Mouse (Mus musculus) embryonic facial prominence, embryonic 13.5 days (tissue): ENCODE results near the gene Cdhr4. TPM values are rescaled to one million over a fixed set of nuclear protein-coding genes. Genes with fewer than 3 reads are reported as not detected.

Experiments
- ATAC-seq: fragments of 200-750 bp; cut with Nextera tagmentation; 2 replicates; pipeline ENCODE4 v1.8.0; 2017; ENCODE audit warnings: low read depth; ENCODE audit not compliant: insufficient number of reproducible peaks, insufficient read depth, low FRiP score, low TSS enrichment
- H3K27ac ChIP-seq: fragments of 300-500 bp; sonication (generic); 2 replicates; pipeline ENCODE4 v1.5.1; 2015; ENCODE audit warnings: moderate library complexity, mild to moderate bottlenecking, inconsistent platforms
- H3K27me3 ChIP-seq: fragments of 300-500 bp; sonication (generic); 2 replicates; pipeline ENCODE4 v1.6.1; 2015; ENCODE audit warnings: mild to moderate bottlenecking, inconsistent platforms
- H3K36me3 ChIP-seq: fragments of 300-500 bp; sonication (generic); 2 replicates; pipeline ENCODE4 v1.6.1; 2015; ENCODE audit warnings: mild to moderate bottlenecking, inconsistent platforms
- H3K4me1 ChIP-seq: fragments of 300-500 bp; sonication (generic); 2 replicates; pipeline ENCODE4 v1.6.1; 2015; ENCODE audit warnings: inconsistent platforms
- H3K4me2 ChIP-seq: fragments of 300-500 bp; sonication (generic); 2 replicates; pipeline ENCODE4 v1.6.1; 2015; ENCODE audit warnings: moderate library complexity, mild to moderate bottlenecking, inconsistent platforms
- H3K4me3 ChIP-seq: fragments of 300-500 bp; sonication (generic); 2 replicates; pipeline ENCODE4 v1.5.1; 2015; ENCODE audit warnings: mild to moderate bottlenecking, inconsistent platforms
- H3K9ac ChIP-seq: fragments of 300-500 bp; sonication (generic); 2 replicates; pipeline ENCODE4 v1.6.1; 2015; ENCODE audit warnings: mild to moderate bottlenecking, inconsistent platforms
- H3K9me3 ChIP-seq: fragments of 300-500 bp; sonication (generic); 2 replicates; pipeline ENCODE4 v1.6.1; 2016; ENCODE audit warnings: inconsistent platforms
- WGBS: fragments of 180-500 bp; shearing (Covaris S2); methylation state at CpG from one replicate; pipeline ENCODE4 v1.1.7; 2015; ENCODE audit warnings: mixed read lengths; 5-methylcytosine and 5-hydroxymethylcytosine counted together
- polyA plus RNA-seq: library from polyadenylated mRNA; unstranded; fragments of >200 nt; fragmentation: Nextera tagmentation; extraction: Ambion mirVana; gene quantifications from 2 replicates; pipeline ENCODE4 v1.2.1, GENCODE M21; 2015

Cdhr4 gene
- 13.0 and 14.5 TPM in 2 replicates for polyA plus RNA-seq

GRCm38 (mm10) chr9:107992197-107992596 is at the start of gene Cdhr4:
Gene Cdhr4 (plus strand): TSS chr9:107992497.
- Histone ChIP-seq H3K27ac (peak within 1 kb of the TSS; percentile 13; the same call in 1 of the 2 replicates), H3K9ac (0 out of 2 replicates have a peak within 1 kb of the TSS, but pooled peaks have one; percentile 36)
- ATAC-seq = no peak

GRCm38 (mm10) chr9:107947241-107948194 is 44.8 kb upstream of the Cdhr4 start:
- 87% methylated on average over 31 of the region's 31 CpGs for WGBS
- no peaks in the 10 kb centered on the region for H3K27me3 ChIP-seq
- H3K9me3 ChIP-seq = no peaks in the 10 kb centered on the region
- no peak overlapping the region; the same call in 1 of the 2 replicates for H3K9ac ChIP-seq
- no peak overlapping the region for H3K4me2 ChIP-seq
- no peak overlapping the region for H3K4me3 ChIP-seq
- no peak overlapping the region for H3K27ac ChIP-seq
- no peak for ATAC-seq
- H3K4me1 ChIP-seq = peaks cover 15% of the 10 kb centered on the region
- no peaks in the 10 kb centered on the region for H3K36me3 ChIP-seq

More at GRCm38 (mm10) chr9:107992197-107992596, at the start of gene Cdhr4:
- 31% methylated on average over 2 of the region's 2 CpGs for WGBS
- Histone ChIP-seq H3K4me3 (no peak within 1 kb of the TSS), H3K27me3 (no peaks in the 10 kb centered on the region), H3K4me2 (no peak within 1 kb of the TSS), H3K9me3 (no peaks in the 10 kb centered on the region), H3K4me1 (peaks cover 12% of the 10 kb centered on the region), H3K36me3 (no peaks in the 10 kb centered on the region)

GRCm38 (mm10) chr9:107949184-107949921 is 42.9 kb upstream of the Cdhr4 start:
- Histone ChIP-seq H3K9ac (no peak overlapping the region), H3K4me3 (no peak overlapping the region), H3K4me2 (no peak overlapping the region), H3K27ac (no peak overlapping the region), H3K36me3 (no peaks in the 10 kb centered on the region), H3K9me3 (no peaks in the 10 kb centered on the region), H3K4me1 (peaks cover 15% of the 10 kb centered on the region), H3K27me3 (no peaks in the 10 kb centered on the region)
- ATAC-seq = no peak
- WGBS = 80% methylated on average over 13 of the region's 13 CpGs

GRCm38 (mm10) chr9:107949922-107950235 is 42.4 kb upstream of the Cdhr4 start, which contains the start of gene Traip:
Gene Traip (plus strand): TSS chr9:107950136.
- no peaks in the 10 kb centered on the region for H3K36me3 ChIP-seq
- H3K4me1 ChIP-seq = peaks cover 15% of the 10 kb centered on the region
- H3K27me3 ChIP-seq = no peaks in the 10 kb centered on the region
- no peak for ATAC-seq
- H3K4me3 ChIP-seq = peak within 1 kb of the TSS; percentile 58
- H3K27ac ChIP-seq = peak within 1 kb of the TSS; percentile 78
- peak within 1 kb of the TSS; percentile 84 for H3K4me2 ChIP-seq
- H3K9me3 ChIP-seq = no peaks in the 10 kb centered on the region
- WGBS = 81% methylated on average over 10 of the region's 10 CpGs
- H3K9ac ChIP-seq = peak within 1 kb of the TSS; percentile 79

- Histone ChIP-seq H3K27me3 (no peaks in the 10 kb centered on the region), H3K4me2 (peak overlapping the region; percentile 84), H3K9me3 (no peaks in the 10 kb centered on the region), H3K4me1 (peaks cover 15% of the 10 kb centered on the region), H3K27ac (peak overlapping the region; percentile 78), H3K4me3 (peak overlapping the region; percentile 58), H3K36me3 (0 out of 2 replicates have a peak, but pooled peaks cover under 1% of the 10 kb centered on the region), H3K9ac (peak overlapping the region; percentile 79)
- peak; percentile 89 for ATAC-seq
- 14% methylated on average over 45 of the region's 45 CpGs for WGBS
Observed at GRCm38 (mm10) chr9:107950460-107951355, 41.6 kb upstream of the Cdhr4 start.

- H3K9ac ChIP-seq = no peak overlapping the region
- H3K27ac ChIP-seq = no peak overlapping the region
- no peak overlapping the region for H3K4me3 ChIP-seq
- no peak overlapping the region for H3K4me2 ChIP-seq
- 80% methylated on average over 6 of the region's 6 CpGs for WGBS
- H3K9me3 ChIP-seq = no peaks in the 10 kb centered on the region
- H3K36me3 ChIP-seq = peaks cover 37% of the 10 kb centered on the region
- no peak for ATAC-seq
- peaks cover 11% of the 10 kb centered on the region for H3K4me1 ChIP-seq
- no peaks in the 10 kb centered on the region for H3K27me3 ChIP-seq
Observed at GRCm38 (mm10) chr9:107955613-107956289, 36.5 kb upstream of the Cdhr4 start.

- H3K4me1 ChIP-seq = peaks cover under 1% of the 10 kb centered on the region
- no peak overlapping the region for H3K4me3 ChIP-seq
- ATAC-seq = no peak
- no peak overlapping the region for H3K27ac ChIP-seq
- WGBS = 75% methylated on average over 6 of the region's 6 CpGs
- H3K4me2 ChIP-seq = no peak overlapping the region
- no peak overlapping the region for H3K9ac ChIP-seq
- no peaks in the 10 kb centered on the region for H3K9me3 ChIP-seq
- H3K36me3 ChIP-seq = peaks cover 51% of the 10 kb centered on the region
- no peaks in the 10 kb centered on the region for H3K27me3 ChIP-seq
Observed at GRCm38 (mm10) chr9:107957141-107957540, 35.2 kb upstream of the Cdhr4 start.

- H3K27me3 ChIP-seq = no peaks in the 10 kb centered on the region
- WGBS = 73% methylated on average over 6 of the region's 6 CpGs
- no peak overlapping the region for H3K4me3 ChIP-seq
- peaks cover 64% of the 10 kb centered on the region for H3K36me3 ChIP-seq
- no peak overlapping the region for H3K4me2 ChIP-seq
- no peak overlapping the region for H3K27ac ChIP-seq
- no peak overlapping the region for H3K9ac ChIP-seq
- no peak for ATAC-seq
- H3K9me3 ChIP-seq = no peaks in the 10 kb centered on the region
- H3K4me1 ChIP-seq = no peaks in the 10 kb centered on the region
Observed at GRCm38 (mm10) chr9:107959896-107960295, 32.4 kb upstream of the Cdhr4 start.

- Histone ChIP-seq H3K4me1 (no peaks in the 10 kb centered on the region), H3K9me3 (no peaks in the 10 kb centered on the region), H3K27me3 (no peaks in the 10 kb centered on the region), H3K4me2 (no peak overlapping the region), H3K4me3 (no peak overlapping the region), H3K36me3 (peaks cover 64% of the 10 kb centered on the region), H3K9ac (0 out of 2 replicates have a peak overlapping the region, but pooled peaks have one; percentile 17), H3K27ac (no peak overlapping the region)
- ATAC-seq = no peak
- 71% methylated on average over 4 of the region's 4 CpGs for WGBS
Observed at GRCm38 (mm10) chr9:107960928-107961327, 31.4 kb upstream of the Cdhr4 start.

GRCm38 (mm10) chr9:107961351-107961762 is 30.9 kb upstream of the Cdhr4 start:
- Histone ChIP-seq H3K9me3 (no peaks in the 10 kb centered on the region), H3K27ac (no peak overlapping the region), H3K27me3 (no peaks in the 10 kb centered on the region), H3K4me1 (no peaks in the 10 kb centered on the region), H3K9ac (0 out of 2 replicates have a peak overlapping the region, but pooled peaks have one; percentile 17), H3K36me3 (peaks cover 62% of the 10 kb centered on the region), H3K4me2 (no peak overlapping the region), H3K4me3 (no peak overlapping the region)
- no peak for ATAC-seq
- 90% methylated on average over 10 of the region's 10 CpGs for WGBS
